34 mouse cellular contexts compared by ENCODE assay signal in genomic region chr13:101289407-101289806, GRCm38 (mm10).
"Had no signal": no experiment of that assay in that cellular context is flagged by ENCODE, and none has a peak within 500 bp of the region (broad histone marks: within the 10 kb centered on the region; RNA-seq: fewer than 3 reads in every experiment).

No protein-coding gene starts in this region.

- ATAC-seq: hindbrain, embryonic 16.5 days; hindbrain, postnatal 0 days; inflammation-experienced regulatory T-cells, adult 6 months; intestine, embryonic 15.5 days; intestine, embryonic 16.5 days; intestine, postnatal 0 days had no signal

- H3K4me3 ChIP-seq: heart, embryonic 12.5 days; heart, embryonic 13.5 days; heart, embryonic 15.5 days; hindbrain, embryonic 10.5 days; hindbrain, embryonic 12.5 days; hindbrain, embryonic 13.5 days; hindbrain, embryonic 15.5 days; intestine, embryonic 15.5 days; kidney, embryonic 15.5 days; layer of hippocampus, adult 2 months had no signal

- H3K9ac ChIP-seq: heart, embryonic 12.5 days; heart, embryonic 13.5 days; heart, embryonic 15.5 days; hindbrain, embryonic 12.5 days; hindbrain, embryonic 13.5 days; hindbrain, embryonic 14.5 days; hindbrain, embryonic 15.5 days; intestine, embryonic 15.5 days; kidney, embryonic 15.5 days had no signal

- H3K4me1 ChIP-seq: heart, embryonic 12.5 days; heart, embryonic 13.5 days; heart, embryonic 15.5 days; hindbrain, embryonic 10.5 days; hindbrain, embryonic 12.5 days; intestine, embryonic 15.5 days; kidney, embryonic 15.5 days had no signal

- DNase-seq: heart, postnatal 10 days; heart, postnatal 14 days; heart, postnatal 36 days; heart, postnatal 4 days; kidney, adult 11 months; kidney, adult 18-20 months; kidney, adult 2 months; kidney, adult 8-10 months; kidney, adult 9 months; kidney, postnatal 10 days; kidney, postnatal 14 days; kidney, postnatal 25 days; kidney, postnatal 36 days; kidney, postnatal 4 days; layer of hippocampus, adult 9-11 months; layer of hippocampus, postnatal 36 days had no signal

- H3K27me3 ChIP-seq: heart, embryonic 12.5 days; heart, embryonic 13.5 days; heart, embryonic 15.5 days; hindbrain, embryonic 12.5 days; hindbrain, embryonic 13.5 days; hindbrain, embryonic 15.5 days; intestine, embryonic 15.5 days; kidney, embryonic 15.5 days had no signal

- H3K9me3 ChIP-seq: heart, embryonic 12.5 days; heart, embryonic 13.5 days; heart, embryonic 15.5 days; hindbrain, embryonic 10.5 days; hindbrain, embryonic 12.5 days; hindbrain, embryonic 13.5 days; hindbrain, embryonic 15.5 days; intestine, embryonic 15.5 days; kidney, embryonic 15.5 days had no signal

- H3K27ac ChIP-seq: heart, embryonic 13.5 days; heart, embryonic 15.5 days; hindbrain, embryonic 10.5 days; hindbrain, embryonic 12.5 days; hindbrain, embryonic 13.5 days; hindbrain, embryonic 14.5 days; hindbrain, embryonic 15.5 days; hindbrain, postnatal 0 days; intestine, embryonic 15.5 days; kidney, embryonic 15.5 days; kidney, postnatal 0 days; layer of hippocampus, adult 2 months had no signal

- H3K4me2 ChIP-seq: heart, embryonic 11.5 days; heart, embryonic 12.5 days; heart, embryonic 13.5 days; heart, embryonic 15.5 days; hindbrain, embryonic 12.5 days; hindbrain, embryonic 13.5 days; hindbrain, embryonic 14.5 days; hindbrain, embryonic 15.5 days; intestine, embryonic 15.5 days; kidney, embryonic 15.5 days had no signal

- H3K36me3 ChIP-seq: heart, embryonic 12.5 days; heart, embryonic 13.5 days; heart, embryonic 15.5 days; hindbrain, embryonic 10.5 days; hindbrain, embryonic 12.5 days; hindbrain, embryonic 13.5 days; hindbrain, embryonic 15.5 days; intestine, embryonic 15.5 days; kidney, embryonic 15.5 days had no signal
